Mouse (Mus musculus): ENCODE measurements at regions not wholly inside any gene's neighbourhood (a gene's known extent, or its start where the extent isn't known, plus 50 kb on each side); places are given as distances from the start of the nearest gene placed in this dataset.

GRCm38 (mm10) chr3:56475529-56476527, 292.3 kb upstream of the Nbea start:
- Histone ChIP-seq H3K4me2 (no peak overlapping the region), H3K9me3 (no peaks in the 10 kb centered on the region), H3K27ac (peak overlapping the region; percentile 69), H3K27me3 (no peaks in the 10 kb centered on the region), H3K4me1 (peaks cover 42% of the 10 kb centered on the region), H3K4me3 (replicated peaks) (no peak overlapping the region), H3K36me3 (replicated peaks) (no peaks in the 10 kb centered on the region), H3K9ac (no peak overlapping the region)
- ATAC-seq (ENCODE audit: low FRiP score), result no peak
- 45% methylated on average over 3 of the region's 3 CpGs for WGBS

GRCm38 (mm10) chr3:56472651-56473050, 289.1 kb upstream of the Nbea start:
- no peak overlapping the region for H3K27ac ChIP-seq
- no peak overlapping the region for H3K9ac ChIP-seq
- 23% methylated on average over 6 of the region's 6 CpGs for WGBS
- peak; percentile 34; the same call in 1 of the 2 replicates for ATAC-seq (ENCODE audit: low FRiP score)
- no peaks in the 10 kb centered on the region for H3K36me3 ChIP-seq (replicated peaks)
- no peak overlapping the region for H3K4me3 ChIP-seq (replicated peaks)
- H3K9me3 ChIP-seq, result no peaks in the 10 kb centered on the region
- H3K4me1 ChIP-seq, result peaks cover 38% of the 10 kb centered on the region
- H3K27me3 ChIP-seq, result peaks cover 7% of the 10 kb centered on the region
- H3K4me2 ChIP-seq, result 0 out of 2 replicates have a peak overlapping the region, but pooled peaks have one; percentile 1

GRCm38 (mm10) chr3:56471823-56472222, 288.3 kb upstream of the Nbea start:
- Histone ChIP-seq H3K4me2 (0 out of 2 replicates have a peak overlapping the region, but pooled peaks have one; percentile 1), H3K4me1 (peaks cover 35% of the 10 kb centered on the region), H3K36me3 (replicated peaks) (no peaks in the 10 kb centered on the region), H3K9me3 (no peaks in the 10 kb centered on the region), H3K27ac (no peak overlapping the region), H3K4me3 (replicated peaks) (no peak overlapping the region), H3K9ac (no peak overlapping the region), H3K27me3 (peaks cover 11% of the 10 kb centered on the region)
- ATAC-seq (ENCODE audit: low FRiP score), result no peak
- 28% methylated on average over 5 of the region's 5 CpGs for WGBS

- no peaks in the 10 kb centered on the region for H3K36me3 ChIP-seq (replicated peaks)
- no peak overlapping the region for H3K4me3 ChIP-seq (replicated peaks)
- H3K27ac ChIP-seq, result no peak overlapping the region
- WGBS, result 13% methylated on average over 1 of the region's 1 CpGs
- peaks cover 29% of the 10 kb centered on the region for H3K4me1 ChIP-seq
- no peaks in the 10 kb centered on the region for H3K9me3 ChIP-seq
- H3K9ac ChIP-seq, result no peak overlapping the region
- ATAC-seq (ENCODE audit: low FRiP score), result peak; percentile 58; the same call in 1 of the 2 replicates
- H3K4me2 ChIP-seq, result no peak overlapping the region
- peaks cover 14% of the 10 kb centered on the region for H3K27me3 ChIP-seq
Observed at GRCm38 (mm10) chr3:56471185-56471584, 287.7 kb upstream of the Nbea start.

- Histone ChIP-seq H3K27me3 (peaks cover 8% of the 10 kb centered on the region; the same call in 1 of the 2 replicates), H3K27ac (no peak overlapping the region), H3K4me1 (peaks cover 23% of the 10 kb centered on the region), H3K9me3 (no peaks in the 10 kb centered on the region), H3K4me2 (no peak overlapping the region), H3K4me3 (replicated peaks) (no peak overlapping the region), H3K9ac (no peak overlapping the region), H3K36me3 (replicated peaks) (no peaks in the 10 kb centered on the region)
- no peak for ATAC-seq (ENCODE audit: low FRiP score)
- WGBS, result 56% methylated on average over 4 of the region's 4 CpGs
Observed at GRCm38 (mm10) chr3:56457625-56458024, 274.1 kb upstream of the Nbea start.

- 0 out of 2 replicates have a peak, but pooled peaks have one; percentile 44 for ATAC-seq (ENCODE audit: low FRiP score)
- no peak overlapping the region for H3K27ac ChIP-seq
- 0 out of 2 replicates have a peak, but pooled peaks cover 3% of the 10 kb centered on the region for H3K27me3 ChIP-seq
- H3K36me3 ChIP-seq (replicated peaks), result no peaks in the 10 kb centered on the region
- 27% methylated on average over 6 of the region's 6 CpGs for WGBS
- no peak overlapping the region for H3K4me3 ChIP-seq (replicated peaks)
- H3K4me1 ChIP-seq, result peaks cover 23% of the 10 kb centered on the region
- no peak overlapping the region for H3K4me2 ChIP-seq
- no peaks in the 10 kb centered on the region for H3K9me3 ChIP-seq
- no peak overlapping the region for H3K9ac ChIP-seq
Observed at GRCm38 (mm10) chr3:56456317-56456716, 272.8 kb upstream of the Nbea start.

- Histone ChIP-seq H3K27ac (no peak overlapping the region), H3K4me3 (replicated peaks) (no peak overlapping the region), H3K36me3 (replicated peaks) (no peaks in the 10 kb centered on the region), H3K27me3 (no peaks in the 10 kb centered on the region), H3K4me2 (no peak overlapping the region), H3K9ac (no peak overlapping the region), H3K4me1 (peaks cover 18% of the 10 kb centered on the region), H3K9me3 (no peaks in the 10 kb centered on the region)
- 88% methylated on average over 5 of the region's 5 CpGs for WGBS
- no peak for ATAC-seq (ENCODE audit: low FRiP score)
Observed at GRCm38 (mm10) chr3:56438900-56439299, 255.4 kb upstream of the Nbea start.

- Histone ChIP-seq H3K27me3 (no peaks in the 10 kb centered on the region), H3K36me3 (replicated peaks) (no peaks in the 10 kb centered on the region), H3K4me2 (no peak overlapping the region), H3K4me1 (peaks cover 18% of the 10 kb centered on the region), H3K9me3 (no peaks in the 10 kb centered on the region), H3K9ac (no peak overlapping the region), H3K27ac (no peak overlapping the region; the same call in 1 of the 2 replicates), H3K4me3 (replicated peaks) (no peak overlapping the region)
- no peak for ATAC-seq (ENCODE audit: low FRiP score)
- WGBS, result 69% methylated on average over 12 of the region's 12 CpGs
Observed at GRCm38 (mm10) chr3:56438020-56438747, 254.7 kb upstream of the Nbea start.

- Histone ChIP-seq H3K36me3 (replicated peaks) (no peaks in the 10 kb centered on the region), H3K9me3 (no peaks in the 10 kb centered on the region), H3K27ac (0 out of 2 replicates have a peak overlapping the region, but pooled peaks have one; percentile 3), H3K4me2 (no peak overlapping the region), H3K27me3 (no peaks in the 10 kb centered on the region), H3K9ac (no peak overlapping the region), H3K4me3 (replicated peaks) (no peak overlapping the region), H3K4me1 (peaks cover 18% of the 10 kb centered on the region)
- ATAC-seq (ENCODE audit: low FRiP score), result no peak
- 36% methylated on average over 4 of the region's 4 CpGs for WGBS
Observed at GRCm38 (mm10) chr3:56437058-56437457, 253.6 kb upstream of the Nbea start.

- Histone ChIP-seq H3K36me3 (replicated peaks) (no peaks in the 10 kb centered on the region), H3K27me3 (no peaks in the 10 kb centered on the region), H3K9me3 (no peaks in the 10 kb centered on the region), H3K4me3 (replicated peaks) (no peak overlapping the region), H3K9ac (no peak overlapping the region), H3K4me1 (peaks cover 12% of the 10 kb centered on the region), H3K27ac (no peak overlapping the region), H3K4me2 (no peak overlapping the region)
- ATAC-seq (ENCODE audit: low FRiP score), result no peak
- 79% methylated on average over 1 of the region's 1 CpGs for whole genome bisulfite sequencing
Observed at GRCm38 (mm10) chr3:56433495-56433894, 250.0 kb upstream of the Nbea start.

- no peak overlapping the region for H3K27ac ChIP-seq
- whole genome bisulfite sequencing, result 89% methylated on average over 1 of the region's 1 CpGs
- ATAC-seq (ENCODE audit: low FRiP score), result no peak
Observed at GRCm38 (mm10) chr3:56427201-56427600, 243.7 kb upstream of the Nbea start.

GRCm38 (mm10) chr3:56397851-56398496, 214.5 kb upstream of the Nbea start:
- no peak overlapping the region for H3K4me2 ChIP-seq
- no peaks in the 10 kb centered on the region for H3K27me3 ChIP-seq
- no peak for ATAC-seq (ENCODE audit: low FRiP score)
- WGBS, result 89% methylated on average over 4 of the region's 4 CpGs
- H3K36me3 ChIP-seq (replicated peaks), result no peaks in the 10 kb centered on the region
- H3K4me3 ChIP-seq (replicated peaks), result no peak overlapping the region
- no peak overlapping the region for H3K9ac ChIP-seq
- no peaks in the 10 kb centered on the region for H3K4me1 ChIP-seq
- H3K9me3 ChIP-seq, result no peaks in the 10 kb centered on the region
- H3K27ac ChIP-seq, result no peak overlapping the region

More at GRCm38 (mm10) chr3:56427201-56427600, 243.7 kb upstream of the Nbea start:
- no peaks in the 10 kb centered on the region for H3K9me3 ChIP-seq
- H3K36me3 ChIP-seq (replicated peaks), result no peaks in the 10 kb centered on the region
- no peaks in the 10 kb centered on the region for H3K27me3 ChIP-seq
- H3K4me2 ChIP-seq, result no peak overlapping the region
- H3K4me1 ChIP-seq, result no peaks in the 10 kb centered on the region
- no peak overlapping the region for H3K4me3 ChIP-seq (replicated peaks)
- no peak overlapping the region for H3K9ac ChIP-seq
